Mouse (Mus musculus): ENCODE measurements around the gene Tpp1. TPM values are rescaled to one million over a fixed set of nuclear protein-coding genes. Genes with fewer than 3 reads are reported as not detected.

Gene Tpp1
- polyA plus RNA-seq, 2 experiments, result 34.1 to 55.2 TPM

- H3K36me3 ChIP-seq (replicated peaks; ENCODE audit: control insufficient read depth, insufficient read depth, low read depth), result peaks cover 30% of the 10 kb centered on the region
- ATAC-seq (ENCODE audit: insufficient read depth) (no peak), DNase-seq (ENCODE audit: low read depth in 3 of 3, low spot score in 3 of 3) (no peak)
- H3K27me3 ChIP-seq (ENCODE audit: control insufficient read depth, insufficient read depth, low read length), result no peaks in the 10 kb centered on the region
- H3K4me2 ChIP-seq (ENCODE audit: low read depth), result no peak overlapping the region
- no peak overlapping the region for H3K4me3 ChIP-seq (ENCODE audit: insufficient read depth in 1 of 2, low read depth in 2 of 2, low read length in 2 of 2)
- WGBS (ENCODE audit: insufficient replicate concordance), result 80% methylated on average over 13 of the region's 13 CpGs
- no peak overlapping the region for H3K9ac ChIP-seq (replicated peaks)
- H3K27ac ChIP-seq, result no peak overlapping the region
- no peaks in the 10 kb centered on the region for H3K9me3 ChIP-seq (ENCODE audit: control insufficient read depth, low read length)
- no peak for TF ChIP-seq CTCF (IDR thresholded peaks at IDR 0.05; ENCODE audit: low read depth)
- TF ChIP-seq EP300 (IDR thresholded peaks at IDR 0.05; ENCODE audit: low read depth), result no peak
- H3K4me1 ChIP-seq (replicated peaks; ENCODE audit: control insufficient read depth in 2 of 2, insufficient read depth in 2 of 2, low read length in 1 of 2), result peaks cover 32 to 34% of the 10 kb centered on the region in 2 experiments
These were observed 11.8 kb downstream of the Tpp1 start for GRCm38 (mm10) chr7:105740089-105740795.

GRCm38 (mm10) chr7:105738948-105739347 lies 13.1 kb downstream of the Tpp1 start:
- Histone ChIP-seq H3K4me2 (ENCODE audit: low read depth) (peak overlapping the region; percentile 81), H3K9ac (replicated peaks) (peak overlapping the region; percentile 50), H3K4me1 (replicated peaks; ENCODE audit: control insufficient read depth in 2 of 2, insufficient read depth in 2 of 2, low read length in 1 of 2) (peaks cover 25 to 31% of the 10 kb centered on the region in 2 experiments), H3K4me3 (ENCODE audit: insufficient read depth in 1 of 2, low read depth in 2 of 2, low read length in 2 of 2) (0 out of 4 replicates have a peak overlapping the region, but pooled peaks have one; percentile 1 to 8), H3K27me3 (ENCODE audit: control insufficient read depth, insufficient read depth, low read length) (no peaks in the 10 kb centered on the region), H3K27ac (peak overlapping the region; percentile 59), H3K36me3 (replicated peaks; ENCODE audit: control insufficient read depth, insufficient read depth, low read depth) (peaks cover 38% of the 10 kb centered on the region), H3K9me3 (ENCODE audit: control insufficient read depth, low read length) (no peaks in the 10 kb centered on the region)
- no peak for TF ChIP-seq EP300 (IDR thresholded peaks at IDR 0.05; ENCODE audit: low read depth)
- no peak for TF ChIP-seq CTCF (IDR thresholded peaks at IDR 0.05; ENCODE audit: low read depth)
- WGBS (ENCODE audit: insufficient replicate concordance), result 27% methylated on average over 3 of the region's 3 CpGs
- no peak for DNase-seq (ENCODE audit: low read depth in 3 of 3, low spot score in 3 of 3)
- no peak for ATAC-seq (ENCODE audit: insufficient read depth)

- peaks cover 43% of the 10 kb centered on the region for H3K36me3 ChIP-seq (replicated peaks; ENCODE audit: control insufficient read depth, insufficient read depth, low read depth)
These were observed 13.7 kb downstream of the Tpp1 start for GRCm38 (mm10) chr7:105738286-105738685.

GRCm38 (mm10) chr7:105737648-105738047 lies 14.4 kb downstream of the Tpp1 start:
- Histone ChIP-seq H3K9ac (replicated peaks) (peak overlapping the region; percentile 91), H3K36me3 (replicated peaks; ENCODE audit: control insufficient read depth, insufficient read depth, low read depth) (peaks cover 44% of the 10 kb centered on the region), H3K4me1 (replicated peaks; ENCODE audit: control insufficient read depth in 2 of 2, insufficient read depth in 2 of 2, low read length in 1 of 2) (peaks cover 22 to 29% of the 10 kb centered on the region in 2 experiments), H3K4me3 (ENCODE audit: insufficient read depth in 1 of 2, low read depth in 2 of 2, low read length in 2 of 2) (peak overlapping the region; percentile 80 to 83), H3K27me3 (ENCODE audit: control insufficient read depth, insufficient read depth, low read length) (no peaks in the 10 kb centered on the region), H3K9me3 (ENCODE audit: control insufficient read depth, low read length) (no peaks in the 10 kb centered on the region), H3K4me2 (ENCODE audit: low read depth) (peak overlapping the region; percentile 81), H3K27ac (peak overlapping the region; percentile 20; the same call in 1 of the 2 replicates)
- ATAC-seq (ENCODE audit: insufficient read depth) (no peak), DNase-seq (ENCODE audit: low read depth in 3 of 3, low spot score in 3 of 3) (no peak)
- TF ChIP-seq CTCF (IDR thresholded peaks at IDR 0.05; ENCODE audit: low read depth) (no peak), EP300 (IDR thresholded peaks at IDR 0.05; ENCODE audit: low read depth) (no peak)
- 34% methylated on average over 3 of the region's 3 CpGs for WGBS (ENCODE audit: insufficient replicate concordance)

More at GRCm38 (mm10) chr7:105738286-105738685, 13.7 kb downstream of the Tpp1 start:
- Histone ChIP-seq H3K27ac (peak overlapping the region; percentile 59), H3K4me2 (ENCODE audit: low read depth) (peak overlapping the region; percentile 81), H3K27me3 (ENCODE audit: control insufficient read depth, insufficient read depth, low read length) (no peaks in the 10 kb centered on the region), H3K9me3 (ENCODE audit: control insufficient read depth, low read length) (no peaks in the 10 kb centered on the region), H3K9ac (replicated peaks) (peak overlapping the region; percentile 50; the same call in 1 of the 2 replicates), H3K4me3 (ENCODE audit: insufficient read depth in 1 of 2, low read depth in 2 of 2, low read length in 2 of 2) (peak overlapping the region; percentile 6 to 83; a peak in 1 of 4 replicates), H3K4me1 (replicated peaks; ENCODE audit: control insufficient read depth in 2 of 2, insufficient read depth in 2 of 2, low read length in 1 of 2) (peaks cover 25 to 29% of the 10 kb centered on the region in 2 experiments)
- ATAC-seq (ENCODE audit: insufficient read depth) (no peak), DNase-seq (ENCODE audit: low read depth in 3 of 3, low spot score in 3 of 3) (no peak)
- WGBS (ENCODE audit: insufficient replicate concordance), result 22% methylated on average over 2 of the region's 2 CpGs
- TF ChIP-seq EP300 (IDR thresholded peaks at IDR 0.05; ENCODE audit: low read depth) (no peak), CTCF (IDR thresholded peaks at IDR 0.05; ENCODE audit: low read depth) (no peak)

GRCm38 (mm10) chr7:105736911-105737521 lies 15.0 kb downstream of the Tpp1 start, which contains the start of gene Rrp8:
TSS of gene Rrp8 (minus strand) at chr7:105737385.
- DNase-seq (ENCODE audit: low read depth in 3 of 3, low spot score in 3 of 3) (peak in 1 of 3 experiments; percentile 38), ATAC-seq (ENCODE audit: insufficient read depth) (peak; percentile 38)
- under 1% methylated on average over 30 of the region's 30 CpGs for WGBS (ENCODE audit: insufficient replicate concordance)
- H3K9ac ChIP-seq (replicated peaks), result peak within 1 kb of the TSS; percentile 91
- H3K27ac ChIP-seq, result peak within 1 kb of the TSS; percentile 61
- no peaks in the 10 kb centered on the region for H3K9me3 ChIP-seq (ENCODE audit: control insufficient read depth, low read length)
- H3K4me1 ChIP-seq (replicated peaks; ENCODE audit: control insufficient read depth in 2 of 2, insufficient read depth in 2 of 2, low read length in 1 of 2), result peaks cover 22 to 29% of the 10 kb centered on the region in 2 experiments
- TF ChIP-seq CTCF (IDR thresholded peaks at IDR 0.05; ENCODE audit: low read depth), result no peak
- TF ChIP-seq EP300 (IDR thresholded peaks at IDR 0.05; ENCODE audit: low read depth), result no peak
- H3K4me2 ChIP-seq (ENCODE audit: low read depth), result peak within 1 kb of the TSS; percentile 81
- peaks cover 40% of the 10 kb centered on the region for H3K36me3 ChIP-seq (replicated peaks; ENCODE audit: control insufficient read depth, insufficient read depth, low read depth)
- no peaks in the 10 kb centered on the region for H3K27me3 ChIP-seq (ENCODE audit: control insufficient read depth, insufficient read depth, low read length)
- H3K4me3 ChIP-seq (ENCODE audit: insufficient read depth in 1 of 2, low read depth in 2 of 2, low read length in 2 of 2), result peak within 1 kb of the TSS; percentile 80 to 83
